Mouse (Mus musculus) lung, postnatal 25 days (tissue): ENCODE data around the gene Mfsd11.
"Not testable (repeated sequence)": the region's sequence is repeated elsewhere in the genome, so short reads cannot be mapped to it uniquely, and the experiment has no call there.

Experiments used
- DNase-seq: peaks from one replicate; pipeline ENCODE4 v3.0.0; 2022; ENCODE audit warnings: low spot score

Mfsd11 gene

DNA sequence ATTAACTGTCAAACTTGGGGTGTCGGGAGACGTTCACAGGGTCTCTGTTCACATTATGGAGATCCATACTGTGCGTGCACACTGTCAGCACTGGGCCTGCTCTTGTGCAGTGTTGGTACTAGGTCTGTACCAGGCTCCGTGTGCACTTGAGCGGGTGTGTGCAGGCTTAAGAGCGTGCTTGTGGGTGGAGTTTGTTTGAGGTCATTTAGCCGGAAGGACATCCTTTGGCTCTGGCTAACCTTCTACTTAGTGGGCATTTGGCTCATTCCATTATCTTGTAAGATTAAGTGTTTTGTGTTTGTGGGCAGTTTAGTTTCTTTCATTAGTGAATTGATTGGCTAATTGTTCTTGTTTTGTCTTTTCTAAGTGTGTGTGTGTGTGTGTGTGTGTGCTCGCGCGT lies 30.2 kb downstream of the Mfsd11 start:
- no peak for DNase-seq

DNA sequence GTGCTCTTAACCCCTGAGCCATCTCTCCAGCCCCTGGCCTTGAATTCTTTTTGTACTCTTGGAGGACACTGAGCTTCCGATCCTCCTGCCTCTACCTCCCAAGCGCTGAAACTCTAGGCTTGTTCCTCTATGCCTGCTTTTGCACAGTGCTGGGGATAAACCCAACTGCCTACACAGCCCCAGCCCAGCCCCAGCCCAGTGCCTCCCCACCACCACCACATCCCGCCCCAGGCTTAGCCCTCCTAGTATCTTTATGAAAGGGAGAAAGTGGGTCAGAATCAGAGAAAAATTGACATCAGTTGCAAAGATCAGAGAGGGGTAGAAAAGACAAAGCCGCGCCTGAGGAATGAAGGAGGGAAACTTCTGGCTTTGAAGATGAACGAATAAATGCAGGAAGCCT lies 31.8 kb downstream of the Mfsd11 start:
- no peak for DNase-seq

DNA sequence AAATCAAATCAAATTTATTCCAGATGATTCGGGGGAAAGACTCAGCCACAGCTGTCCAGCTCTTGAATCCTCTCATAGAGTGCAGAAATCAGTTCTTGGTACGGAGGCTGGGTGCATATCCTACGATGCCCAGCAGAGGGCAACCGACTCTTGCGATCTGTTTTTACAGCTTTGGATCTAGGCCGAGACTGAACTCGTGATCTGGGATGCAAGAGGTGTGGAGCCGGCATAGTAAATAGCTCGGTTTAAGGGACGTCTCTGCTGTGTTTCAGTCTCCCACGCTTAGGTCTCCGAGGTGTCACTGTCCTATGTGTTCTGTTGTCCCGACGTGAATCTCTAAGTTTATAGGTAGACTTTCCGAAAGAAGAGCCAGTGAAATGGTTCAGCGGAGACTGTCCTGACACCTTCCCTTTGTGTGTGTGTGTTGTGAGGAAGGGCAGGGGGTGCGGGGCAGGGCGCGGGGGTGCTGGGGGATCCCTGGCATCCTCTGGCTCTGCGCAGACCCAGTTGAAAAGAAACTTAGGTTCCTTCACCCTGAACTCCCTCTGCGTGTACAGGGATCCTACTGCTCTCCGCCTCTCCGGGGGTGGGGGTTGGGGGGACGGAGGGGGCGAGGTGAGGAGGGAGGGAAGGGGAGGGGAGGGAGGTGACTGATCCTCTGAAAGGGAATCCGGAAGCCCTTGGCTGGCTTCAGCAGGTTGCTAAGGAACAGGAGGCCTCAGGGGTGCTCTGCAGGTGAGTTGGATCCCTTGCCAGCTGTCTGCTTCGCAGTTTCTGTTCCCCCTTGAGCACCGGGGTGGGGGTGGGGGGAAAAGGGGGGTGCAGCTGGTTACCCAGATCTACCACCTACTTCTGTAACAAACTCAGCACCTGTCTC lies 33.3 kb downstream of the Mfsd11 start:
- peak; percentile 73 for DNase-seq

DNA sequence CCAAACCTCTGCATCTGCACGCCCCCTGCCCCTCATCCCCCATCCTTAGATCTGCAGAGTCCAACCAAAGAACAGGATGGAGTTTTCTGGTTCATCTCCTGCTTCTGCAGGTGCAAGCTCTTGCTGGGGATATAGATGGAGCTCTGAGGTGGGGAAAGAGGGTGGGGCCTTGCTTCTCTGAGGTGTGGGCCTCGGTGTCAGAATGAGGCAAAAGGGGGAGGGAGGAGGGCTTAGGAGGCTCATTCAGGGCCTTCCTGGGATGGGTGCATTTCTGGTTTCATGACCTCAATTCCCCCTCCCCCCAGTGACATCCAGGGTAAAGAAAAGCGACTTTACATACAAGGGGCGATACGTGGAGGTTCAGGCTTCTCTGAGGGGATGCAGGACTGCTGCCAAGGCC lies 34.9 kb downstream of the Mfsd11 start:
- no peak for DNase-seq

DNA sequence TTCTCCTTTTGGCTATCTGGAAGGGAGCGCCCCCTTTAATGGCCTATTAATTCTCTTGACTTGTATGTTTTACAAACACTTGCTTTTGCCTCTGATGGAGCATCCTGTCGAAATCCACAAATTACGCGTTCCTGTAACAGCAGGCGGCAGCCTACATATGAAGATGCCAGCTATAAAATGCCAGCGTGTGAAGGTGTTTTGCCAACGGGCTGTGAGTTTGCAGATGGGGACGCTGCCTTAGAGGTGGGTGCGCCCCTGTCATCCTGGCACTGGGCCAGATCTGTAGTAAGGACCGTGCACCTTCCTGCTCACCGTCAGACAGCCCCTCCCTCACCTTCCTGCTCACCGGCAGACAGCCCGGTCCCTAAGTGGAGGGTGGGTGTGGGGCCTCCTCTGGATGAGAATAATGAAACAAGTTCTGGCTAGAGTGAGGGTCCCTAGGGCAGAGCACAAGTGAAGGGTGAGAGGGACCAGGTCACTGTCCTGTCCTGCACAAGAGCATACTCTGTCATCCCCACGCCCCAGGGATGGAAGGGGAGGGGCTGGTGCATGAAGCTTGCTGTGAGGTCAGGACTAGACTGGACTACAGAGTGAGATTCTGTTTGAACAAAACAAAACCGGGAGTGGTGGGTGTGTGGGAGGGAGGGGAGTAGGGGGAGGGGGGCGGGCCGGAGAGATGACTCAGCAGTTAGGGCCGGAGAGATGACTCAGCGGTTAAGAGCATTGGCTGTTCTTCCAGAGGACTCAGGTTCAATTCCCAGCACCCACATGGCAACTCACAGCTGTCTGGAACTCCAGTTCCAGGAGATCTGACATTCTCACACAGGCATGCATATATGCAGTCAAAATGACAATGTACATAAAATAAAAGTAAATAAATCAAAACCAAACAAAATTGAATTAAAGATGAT lies 41.5 kb downstream of the Mfsd11 start:
- no peak for DNase-seq

DNA sequence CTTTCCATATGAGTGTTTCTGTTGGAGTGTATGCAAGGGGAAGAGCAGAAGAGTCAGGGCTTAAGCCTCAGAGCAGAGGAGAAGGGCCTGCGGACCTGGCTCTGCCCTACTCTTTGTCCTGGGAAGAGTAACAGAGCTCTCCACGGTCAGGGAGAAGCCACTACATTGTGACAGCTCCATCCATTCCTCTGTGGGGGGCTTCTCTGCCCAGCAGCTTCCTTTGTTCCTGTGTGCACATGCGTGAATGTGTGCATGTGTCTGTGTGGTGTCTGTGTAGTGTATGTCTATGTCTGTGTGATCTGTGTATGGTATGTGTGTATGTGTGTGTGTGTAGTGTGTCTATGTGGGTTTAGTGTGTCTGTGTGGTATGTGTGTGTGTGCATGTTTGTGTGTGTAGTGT lies 43.2 kb downstream of the Mfsd11 start:
- DNase-seq: no peak

DNA sequence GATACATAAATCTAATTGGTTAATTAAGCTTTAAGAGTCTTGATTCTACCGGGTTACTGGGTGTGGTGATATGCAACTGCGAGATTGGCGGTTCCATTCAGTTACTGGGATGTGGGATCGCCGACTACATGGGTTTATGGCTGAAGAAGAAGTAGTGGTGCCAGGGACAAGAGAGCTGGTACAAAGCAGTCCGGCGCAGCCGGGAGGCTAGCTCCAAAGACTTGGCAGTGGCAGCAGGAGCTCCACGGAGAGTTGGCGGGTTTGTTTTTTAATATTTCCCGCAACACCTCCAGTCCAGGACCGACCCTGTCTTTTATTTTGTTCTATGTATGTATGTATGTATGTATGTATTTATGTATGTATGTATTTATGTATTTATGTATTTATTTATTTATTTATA lies 47.0 kb downstream of the Mfsd11 start:
- DNase-seq: no peak

DNA sequence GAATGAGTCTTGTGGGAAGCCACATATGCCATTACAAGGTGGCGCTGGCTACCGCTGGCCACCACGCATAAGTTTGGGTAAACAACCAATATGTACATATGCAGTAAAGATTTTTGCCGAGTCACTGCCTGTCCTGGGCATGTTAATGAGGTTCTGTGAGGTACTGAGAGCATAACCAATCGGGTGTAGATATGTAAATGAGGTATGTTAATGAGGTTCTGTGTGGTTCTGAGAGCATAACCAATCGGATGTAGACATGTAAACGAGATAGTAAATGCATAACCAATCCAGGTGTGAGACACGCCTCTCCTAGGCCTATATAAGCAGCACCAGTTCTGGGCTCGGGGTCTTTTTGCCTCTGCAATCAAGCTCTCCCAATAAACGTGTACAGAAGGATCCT lies 50.3 kb downstream of the Mfsd11 start:
- DNase-seq: not testable (repeated sequence)

DNA sequence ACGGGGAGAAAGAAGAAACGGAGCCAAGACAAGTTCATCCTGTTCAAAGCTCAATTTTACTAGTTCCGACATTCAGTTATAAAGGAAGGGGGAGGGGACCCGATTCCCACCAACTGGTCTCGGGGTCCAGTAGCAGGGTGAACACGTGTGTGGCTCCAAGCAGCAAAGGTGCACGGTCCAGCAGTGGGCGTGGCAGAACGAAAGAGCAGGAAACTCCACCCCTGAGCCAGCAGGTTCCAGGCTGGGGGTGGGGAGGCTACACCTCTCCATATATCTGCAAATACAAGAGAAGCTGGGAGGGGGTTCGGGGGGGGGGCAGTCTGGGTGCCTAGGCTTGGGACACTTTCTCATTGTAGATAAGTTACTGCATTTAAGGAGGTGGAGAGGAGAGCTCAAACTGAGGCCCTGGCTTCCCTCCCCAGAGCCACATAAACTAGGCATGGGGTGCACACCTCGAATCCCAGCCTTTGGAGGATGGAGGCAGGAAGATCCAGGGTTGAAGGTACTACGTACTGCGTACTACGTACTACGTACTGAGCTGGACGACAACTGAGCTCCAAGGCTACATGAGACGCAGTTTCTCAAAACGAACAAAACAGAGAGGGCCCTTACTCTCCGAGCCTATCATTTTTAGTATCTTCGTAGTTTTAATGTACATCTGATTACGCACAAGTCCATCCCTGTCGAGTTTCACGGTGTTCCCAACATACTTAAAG lies 53.7 kb downstream of the Mfsd11 start:
- DNase-seq: no peak

DNA sequence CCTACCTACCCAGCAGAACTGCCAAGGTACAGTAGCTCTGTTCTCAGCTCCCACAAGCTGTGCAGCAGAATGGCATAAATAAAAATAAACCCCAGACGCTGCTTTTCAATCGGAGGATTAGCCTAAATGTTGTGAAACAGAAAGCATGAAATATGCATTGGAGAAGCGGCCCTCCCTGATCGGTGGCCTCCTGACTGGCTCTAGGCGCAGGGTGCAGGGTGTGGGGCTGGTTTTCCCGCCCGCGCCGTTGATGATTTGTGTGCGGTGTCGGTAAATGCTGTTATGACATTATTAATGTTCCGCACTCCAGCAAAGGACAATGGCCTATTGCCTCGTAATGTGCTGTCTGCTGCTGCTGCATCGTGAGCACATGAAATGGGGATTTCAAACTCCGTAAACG lies 61.3 kb downstream of the Mfsd11 start:
- no peak for DNase-seq

DNA sequence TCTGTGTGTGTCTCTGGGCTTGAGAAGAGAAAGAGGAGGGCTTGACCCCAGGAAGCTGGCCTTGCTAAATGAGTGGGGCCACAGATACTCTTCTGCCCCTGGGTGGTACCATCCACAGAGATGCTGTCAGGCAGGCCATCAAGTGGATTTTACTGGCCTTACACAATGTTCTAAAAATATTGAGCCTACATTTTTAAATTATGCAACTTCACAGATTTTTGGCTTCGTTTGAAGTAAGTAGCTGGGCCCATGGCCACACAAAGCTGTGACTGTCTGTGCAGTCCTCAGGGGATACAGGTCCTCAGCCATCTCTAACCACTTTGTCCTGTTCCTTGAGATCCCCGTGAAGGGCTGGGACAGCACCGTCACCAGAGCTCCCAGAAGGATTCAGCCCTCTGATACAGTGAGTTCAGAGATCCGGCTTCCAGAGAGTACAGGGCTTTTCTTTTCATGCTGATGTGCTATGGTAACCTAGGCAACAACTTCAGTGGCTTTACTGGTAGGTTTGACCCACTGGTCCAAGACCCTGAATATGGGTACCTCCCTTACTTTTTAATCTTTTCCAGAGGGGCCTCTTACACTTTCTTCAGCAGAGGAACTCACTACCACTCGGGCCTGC lies 62.1 kb downstream of the Mfsd11 start:
- no peak for DNase-seq

DNA sequence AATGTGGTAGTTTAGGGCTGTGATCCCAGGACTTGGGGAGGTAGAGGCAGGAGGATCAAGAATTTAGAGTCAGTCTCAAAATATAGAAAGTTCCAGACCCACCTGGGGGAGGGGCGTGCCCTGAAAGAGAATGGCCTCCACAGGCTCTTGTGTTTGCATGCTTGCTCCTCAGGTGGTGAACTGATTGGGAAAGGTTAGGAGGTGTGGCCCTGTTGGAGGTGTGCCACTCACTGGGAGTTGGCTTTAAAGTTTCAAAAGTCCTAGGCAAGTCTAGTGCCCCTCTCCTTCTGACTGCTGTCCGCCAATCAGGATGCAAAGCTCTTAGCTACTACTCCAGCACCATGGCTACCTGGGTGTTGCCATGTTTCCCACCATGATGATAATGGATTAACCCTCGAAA lies 63.0 kb downstream of the Mfsd11 start:
- peak; percentile 16 for DNase-seq

DNA sequence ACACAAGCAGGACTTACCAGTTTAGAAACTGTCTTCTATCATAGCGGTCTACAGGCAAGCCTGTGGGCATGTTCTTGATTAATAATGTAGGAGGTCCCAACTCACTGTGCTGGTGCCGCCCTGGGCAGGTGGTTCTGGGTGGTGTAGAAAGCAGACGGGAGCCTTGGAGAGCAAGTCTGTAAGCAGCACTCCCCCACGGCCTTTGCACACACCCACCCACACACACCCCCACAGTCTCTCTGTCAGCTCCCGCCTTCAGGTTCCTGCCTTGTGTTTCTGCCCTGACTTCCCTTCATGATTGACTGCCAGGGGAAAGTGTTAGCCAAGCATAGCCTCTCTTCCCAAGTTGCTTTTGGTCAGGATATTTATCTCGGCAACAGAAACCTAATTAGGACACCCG lies 65.1 kb downstream of the Mfsd11 start:
- DNase-seq: no peak

DNA sequence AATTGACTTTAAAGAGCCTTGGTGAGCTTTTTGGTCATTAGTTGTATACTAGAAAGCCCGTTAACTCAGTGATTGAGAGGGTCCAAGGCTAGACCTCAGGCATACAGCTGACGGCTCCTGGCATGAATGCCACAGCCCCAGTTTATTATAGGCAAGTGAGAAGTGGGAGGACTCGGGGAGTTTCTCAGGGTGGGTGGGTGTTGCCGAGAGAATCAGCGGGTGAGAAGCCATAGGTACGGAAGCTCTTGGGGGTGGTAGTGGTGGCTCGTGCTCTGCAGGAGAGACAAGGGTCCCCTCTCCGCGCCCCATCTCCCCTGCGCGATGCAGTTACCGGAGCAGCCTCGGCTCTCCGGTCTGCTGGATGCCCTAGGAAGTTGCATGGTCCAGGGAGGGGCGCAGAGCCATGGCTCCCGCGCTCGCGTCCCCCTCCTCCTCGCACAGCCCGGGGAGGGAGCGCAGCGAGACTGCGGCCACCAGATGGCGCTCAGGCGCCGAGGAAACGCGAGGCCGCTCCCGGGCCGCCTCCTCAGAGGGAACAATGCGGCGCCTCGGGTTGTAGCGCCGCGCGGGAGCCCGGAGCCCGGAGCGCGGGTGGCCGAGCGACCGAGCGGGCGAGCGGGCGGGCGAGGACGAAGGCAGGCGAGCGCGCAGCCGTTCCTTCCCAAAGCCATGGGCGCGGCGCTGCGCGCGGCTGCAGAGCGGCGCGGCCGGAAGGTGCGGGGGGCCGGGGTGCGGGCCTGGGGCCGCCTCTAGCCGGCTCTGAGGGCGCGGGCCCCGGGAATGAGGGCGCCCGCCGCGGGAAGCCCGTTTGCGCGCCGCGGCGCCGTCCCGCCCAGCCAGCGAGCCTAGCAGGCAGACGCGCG lies 66.3 kb downstream of the Mfsd11 start, which contains the start of gene Mgat5b:
Gene Mgat5b, plus strand, starts transcription at position 541 of the 863 bp plus-strand sequence.
- DNase-seq: peak; percentile 56

DNA sequence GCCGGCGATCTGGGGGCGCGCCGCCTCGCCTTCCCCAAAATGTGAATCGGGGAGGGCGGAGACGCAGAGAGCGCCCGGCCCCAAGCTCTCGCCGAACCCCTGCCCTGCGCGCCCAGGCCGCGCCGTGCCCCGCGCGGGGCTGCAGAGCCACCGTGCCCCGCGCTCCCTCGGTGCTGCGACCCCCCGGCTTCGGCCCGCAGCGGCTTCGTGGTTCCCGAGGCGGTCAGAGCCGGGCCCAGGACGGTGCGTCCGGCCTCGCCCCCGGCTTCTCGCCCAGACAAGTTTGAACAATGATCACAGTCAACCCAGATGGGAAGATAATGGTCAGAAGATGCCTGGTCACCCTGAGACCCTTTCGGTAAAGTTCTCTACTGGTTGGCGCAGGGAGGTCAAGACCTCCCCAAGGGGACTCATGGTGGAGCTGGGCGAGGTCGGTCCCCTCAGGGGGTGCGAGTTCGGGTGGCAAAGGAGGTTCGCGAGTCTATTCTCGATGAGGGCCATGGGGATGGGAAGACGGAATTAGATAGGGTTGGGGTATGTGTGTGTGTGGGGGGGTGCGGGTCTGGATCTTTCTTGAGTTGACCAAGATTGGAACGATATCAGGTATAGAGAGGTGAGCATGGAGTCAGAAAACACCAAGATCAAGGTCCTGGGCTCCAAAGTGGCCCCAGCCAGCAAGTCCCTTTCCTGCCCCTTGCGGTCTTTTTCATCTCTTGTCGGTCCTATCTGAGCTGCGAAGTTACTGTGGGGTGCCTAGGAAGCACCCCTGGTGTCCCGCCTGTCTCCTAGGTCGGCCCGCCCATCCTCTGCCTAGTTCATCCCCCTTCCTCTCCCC lies 67.2 kb downstream of the Mfsd11 start:
- no peak for DNase-seq

DNA sequence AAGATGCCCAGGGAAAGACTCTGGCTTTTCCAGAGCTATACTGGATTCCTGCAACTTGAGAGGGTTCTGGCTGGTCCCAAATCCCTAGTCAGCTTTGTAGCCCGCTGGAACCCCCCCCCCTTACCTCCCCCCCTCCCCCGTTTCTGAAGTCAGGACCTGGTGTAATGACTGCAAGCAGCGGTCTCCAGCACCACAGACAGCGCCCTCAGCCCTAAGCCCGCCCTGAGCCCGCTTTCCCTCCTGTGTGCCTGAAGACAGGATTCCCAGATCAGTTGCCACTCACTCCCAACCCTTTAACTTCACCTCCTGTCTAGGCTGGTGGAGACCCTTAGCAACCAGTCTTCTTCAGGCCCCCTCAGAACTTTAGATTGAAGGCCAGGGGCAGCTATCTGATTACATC lies 68.5 kb downstream of the Mfsd11 start:
- no peak for DNase-seq

DNA sequence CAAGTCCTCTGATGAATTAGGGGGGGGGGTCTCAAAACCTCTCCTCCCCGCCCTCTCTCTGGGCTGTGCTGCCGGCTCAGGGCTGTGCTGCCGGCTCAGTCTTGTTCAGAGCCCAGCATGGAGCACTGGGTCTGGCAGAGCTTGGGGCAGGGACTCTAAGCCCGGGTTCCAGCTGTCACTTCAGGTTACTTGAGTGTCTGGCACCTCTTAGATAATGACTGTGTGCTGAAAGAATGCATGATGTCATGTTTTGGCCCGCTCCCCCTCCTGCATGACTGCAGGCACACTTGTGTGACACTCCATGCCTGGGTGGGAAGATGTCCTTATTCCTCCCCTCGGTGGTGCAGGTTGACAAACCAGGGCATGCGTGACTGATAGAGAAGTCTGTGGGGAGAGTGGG lies 69.8 kb downstream of the Mfsd11 start:
- peak; percentile 23 for DNase-seq
